In genomic region chr4:148158436-148159348, GRCm38 (mm10) we compare ENCODE assay signal across 8 mouse cellular contexts. TPM values are rescaled to one million over a fixed set of nuclear protein-coding genes. Genes with fewer than 3 reads are reported as not detected.
DNase-seq lines count a peak whose midpoint lies in the region; ATAC-seq lines count a peak whose summit lies in the region.

No protein-coding gene starts in this region.

- peak overlapping the region; percentile 92 for H3K9ac ChIP-seq in hindbrain, embryonic 12.5 days
- peak overlapping the region; percentile 63; the same call in 1 of the 2 replicates for H3K9ac ChIP-seq in limb, embryonic 15.5 days

- H3K4me3 ChIP-seq in hindbrain, embryonic 12.5 days, result peak overlapping the region; percentile 70
- H3K4me3 ChIP-seq in limb, embryonic 15.5 days, result peak overlapping the region; percentile 61

- peak overlapping the region; percentile 95 for H3K4me2 ChIP-seq in hindbrain, embryonic 12.5 days (replicated peaks)
- H3K4me2 ChIP-seq in limb, embryonic 15.5 days, result peak overlapping the region; percentile 97

- H3K9me3 ChIP-seq in hindbrain, embryonic 12.5 days (replicated peaks), result no peaks in the 10 kb centered on the region
- H3K9me3 ChIP-seq in limb, embryonic 15.5 days, result no peaks in the 10 kb centered on the region

- ATAC-seq in hindbrain, embryonic 12.5 days (ENCODE audit: low FRiP score), result peak; percentile 29
- ATAC-seq in limb, embryonic 15.5 days (ENCODE audit: insufficient number of reproducible peaks, low FRiP score, low TSS enrichment, low read depth), result no peak

- peak overlapping the region; percentile 95 for H3K27ac ChIP-seq in hindbrain, embryonic 12.5 days
- H3K27ac ChIP-seq in limb, embryonic 15.5 days, result no peak overlapping the region

- peak; percentile 42 for DNase-seq in adrenal gland, adult 2 months
- no peak for DNase-seq in adrenal gland, postnatal 36 days
- peak; percentile 71 to 72 for DNase-seq in right cerebral cortex, postnatal 10 days (ENCODE audit: low spot score in 2 of 2)
- DNase-seq in right cerebral cortex, postnatal 14 days, result no peak
- DNase-seq in right cerebral cortex, postnatal 25 days, result peak; percentile 50
- DNase-seq in ovary, adult 18-20 months (ENCODE audit: low spot score), result no peak

- 21% methylated on average over 27 of the region's 27 CpGs for WGBS in hindbrain, embryonic 12.5 days
- WGBS in limb, embryonic 15.5 days, result 37% methylated on average over 27 of the region's 27 CpGs

- peaks cover 34% of the 10 kb centered on the region for H3K36me3 ChIP-seq in hindbrain, embryonic 12.5 days
- 0 out of 2 replicates have a peak, but pooled peaks cover 3% of the 10 kb centered on the region for H3K36me3 ChIP-seq in limb, embryonic 15.5 days

- peaks cover 35% of the 10 kb centered on the region for H3K27me3 ChIP-seq in hindbrain, embryonic 12.5 days
- peaks cover 42% of the 10 kb centered on the region for H3K27me3 ChIP-seq in limb, embryonic 15.5 days

- peaks cover 39% of the 10 kb centered on the region for H3K4me1 ChIP-seq in hindbrain, embryonic 12.5 days
- H3K4me1 ChIP-seq in limb, embryonic 15.5 days, result peaks cover 32% of the 10 kb centered on the region

RNA-seq across cellular contexts. Expression of gene Fbxo44, which starts 1.6 kb away (rescaled TPM):
- 10 to 100 TPM; 11.4 to 16.3 TPM for total RNA-seq in adrenal gland, adult 2 months (2021)
- 20.4 and 26.5 TPM in 2 replicates for polyA plus RNA-seq in adrenal gland, adult 2 months (2012; rRNA removed)
- 10 to 100 TPM; 10.7 to 12.9 TPM for total RNA-seq in adrenal gland, postnatal 36 days (2021)
- polyA plus RNA-seq in hindbrain, embryonic 12.5 days (2016; fragmentation: Nextera tagmentation; extraction: Ambion mirVana), result 77.6 and 80.6 TPM in 2 replicates
- polyA plus RNA-seq in limb, embryonic 15.5 days (2015; fragmentation: Nextera tagmentation; extraction: Ambion mirVana), result 5.2 and 6.5 TPM in 2 replicates

RNA-seq across cellular contexts. Expression of gene Fbxo2, which starts 1.7 kb away (rescaled TPM):
- total RNA-seq in adrenal gland, adult 2 months (2021), result 1 to 10 TPM; 3.6 to 9.5 TPM
- 2.5 and 5.9 TPM in 2 replicates for polyA plus RNA-seq in adrenal gland, adult 2 months (2012; rRNA removed)
- total RNA-seq in adrenal gland, postnatal 36 days (2021), result 1 to 10 TPM; 3.9 to 5.1 TPM
- polyA plus RNA-seq in hindbrain, embryonic 12.5 days (2016; fragmentation: Nextera tagmentation; extraction: Ambion mirVana), result 3.3 and 10.9 TPM in 2 replicates
- polyA plus RNA-seq in limb, embryonic 15.5 days (2015; fragmentation: Nextera tagmentation; extraction: Ambion mirVana), result 4.2 and 4.5 TPM in 2 replicates

RNA-seq across cellular contexts. Expression of gene Fbxo6, which starts 6.8 kb away (rescaled TPM):
- 10 to 100 TPM; 45.8 to 66.9 TPM for total RNA-seq in adrenal gland, adult 2 months (2021)
- 102 and 123 TPM in 2 replicates for polyA plus RNA-seq in adrenal gland, adult 2 months (2012; rRNA removed)
- 10 to 100 TPM; 48.5 to 58.3 TPM for total RNA-seq in adrenal gland, postnatal 36 days (2021)
- 15.2 and 15.9 TPM in 2 replicates for polyA plus RNA-seq in hindbrain, embryonic 12.5 days (2016; fragmentation: Nextera tagmentation; extraction: Ambion mirVana)
- polyA plus RNA-seq in limb, embryonic 15.5 days (2015; fragmentation: Nextera tagmentation; extraction: Ambion mirVana), result 18.0 and 20.8 TPM in 2 replicates

RNA-seq across cellular contexts. Expression of gene Draxin, which starts 28.2 kb away (rescaled TPM):
- under 1 TPM; 0.14 TPM for total RNA-seq in adrenal gland, adult 2 months (2021)
- 0.07 and 0.12 TPM in 2 replicates for polyA plus RNA-seq in adrenal gland, adult 2 months (2012; rRNA removed)
- under 1 TPM; 0.10 to 0.20 TPM for total RNA-seq in adrenal gland, postnatal 36 days (2021)
- polyA plus RNA-seq in hindbrain, embryonic 12.5 days (2016; fragmentation: Nextera tagmentation; extraction: Ambion mirVana), result 11.6 and 12.8 TPM in 2 replicates
- 0.22 and 0.29 TPM in 2 replicates for polyA plus RNA-seq in limb, embryonic 15.5 days (2015; fragmentation: Nextera tagmentation; extraction: Ambion mirVana)

RNA-seq across cellular contexts. Expression of gene Mad2l2, which starts 28.5 kb away (rescaled TPM):
- total RNA-seq in adrenal gland, adult 2 months (2021), result 10 to 100 TPM; 23.4 to 27.3 TPM
- polyA plus RNA-seq in adrenal gland, adult 2 months (2012; rRNA removed), result 30.9 and 36.7 TPM in 2 replicates
- total RNA-seq in adrenal gland, postnatal 36 days (2021), result 10 to 100 TPM; 23.1 to 27.1 TPM
- 85.5 and 89.9 TPM in 2 replicates for polyA plus RNA-seq in hindbrain, embryonic 12.5 days (2016; fragmentation: Nextera tagmentation; extraction: Ambion mirVana)
- polyA plus RNA-seq in limb, embryonic 15.5 days (2015; fragmentation: Nextera tagmentation; extraction: Ambion mirVana), result 47.7 and 48.4 TPM in 2 replicates

Comparison
In these comparisons a context has a peak if more than half of its experiments do, and no peak if none do; other contexts are left out.
1. DNase-seq: peak in adrenal gland, adult 2 months (single experiment), right cerebral cortex, postnatal 10 days (2 of 2) and right cerebral cortex, postnatal 25 days (single experiment); none in adrenal gland, postnatal 36 days (0 of 2), right cerebral cortex, postnatal 14 days (single experiment) and ovary, adult 18-20 months (single experiment).